Mouse (Mus musculus) thymus, adult 2 months (tissue): ENCODE results near the gene Pex11g. TPM values are rescaled to one million over a fixed set of nuclear protein-coding genes. Genes with fewer than 3 reads are reported as not detected.

Source experiments
- DNase-seq: peaks from one replicate; pipeline ENCODE4 v3.0.0; 2021
- H3K27ac ChIP-seq: fragments of 200-500 bp; 2 replicates; pipeline ENCODE4 v1.5.1; 2012; ENCODE audit warnings: low read length, control low read depth; ENCODE audit not compliant: control insufficient read depth, insufficient read depth
- H3K27me3 ChIP-seq: fragments of 200-500 bp; 2 replicates; pipeline ENCODE4 v1.6.1; 2012; ENCODE audit warnings: mild to moderate bottlenecking, low read length, moderate library complexity, mixed read lengths; ENCODE audit not compliant: control insufficient read depth, insufficient read depth
- H3K36me3 ChIP-seq: fragments of 200-500 bp; 2 replicates; pipeline ENCODE4 v1.6.1; 2012; ENCODE audit warnings: mild to moderate bottlenecking, low read length, moderate library complexity; ENCODE audit not compliant: control insufficient read depth, insufficient read depth
- H3K4me1 ChIP-seq: fragments of 200-500 bp; replicated peaks from 2 replicates; pipeline ENCODE4 v1.6.1; 2012; ENCODE audit warnings: low read length; ENCODE audit not compliant: control insufficient read depth, insufficient read depth
- H3K4me3 ChIP-seq: fragments of 200-500 bp; 2 replicates; pipeline ENCODE4 v1.5.1; 2012; ENCODE audit warnings: mild to moderate bottlenecking, low read length, control low read depth, moderate library complexity; ENCODE audit not compliant: control insufficient read depth, insufficient read depth
- CTCF ChIP-seq: fragments of 200-500 bp; IDR thresholded peaks from 2 replicates; pipeline ENCODE4 v1.5.1; 2012; ENCODE audit warnings: mild to moderate bottlenecking, control low read depth, low read length, moderate library complexity, borderline replicate concordance; ENCODE audit not compliant: control insufficient read depth, poor library complexity, insufficient read depth; ENCODE audit errors: extremely low read depth
- POLR2A ChIP-seq: fragments of 200-500 bp; IDR thresholded peaks from 2 replicates; pipeline ENCODE4 v1.6.1; 2012; ENCODE audit warnings: mild to moderate bottlenecking, low read length, control low read depth, moderate library complexity; ENCODE audit not compliant: control insufficient read depth, poor library complexity, insufficient read depth; ENCODE audit errors: extremely low read depth
- WGBS: fragments of 180-500 bp; shearing (Covaris S2); methylation state at CpG from one replicate; pipeline ENCODE4 v1.1.7; 2018; 5-methylcytosine and 5-hydroxymethylcytosine counted together
- polyA plus RNA-seq: library from polyadenylated mRNA; depleted of rRNA; stranded (reverse); fragments of >200 nt; gene quantifications from 2 replicates; pipeline ENCODE4 v1.2.3, GENCODE M21; 2012

Pex11g gene
- polyA plus RNA-seq, 1 experiment = 3.1 TPM

- Histone ChIP-seq H3K4me3 (no peak overlapping the region), H3K4me1 (no peaks in the 10 kb centered on the region), H3K27me3 (no peaks in the 10 kb centered on the region), H3K36me3 (peaks cover 49% of the 10 kb centered on the region), H3K27ac (no peak overlapping the region)
- TF ChIP-seq POLR2A (no peak), CTCF (no peak)
- 95% methylated on average over 8 of the region's 8 CpGs for WGBS
- DNase-seq = no peak
These were observed 50.0 kb downstream of the Pex11g start for GRCm38 (mm10) chr8:3417455-3417854.

GRCm38 (mm10) chr8:3416846-3417245, 50.6 kb downstream of the Pex11g start:
- Histone ChIP-seq H3K27me3 (no peaks in the 10 kb centered on the region), H3K4me1 (no peaks in the 10 kb centered on the region), H3K27ac (no peak overlapping the region), H3K36me3 (peaks cover 53% of the 10 kb centered on the region), H3K4me3 (no peak overlapping the region)
- 97% methylated on average over 4 of the region's 4 CpGs for WGBS
- DNase-seq = no peak
- TF ChIP-seq POLR2A (no peak), CTCF (no peak)

- H3K27ac ChIP-seq = no peak overlapping the region
- H3K4me1 ChIP-seq = no peaks in the 10 kb centered on the region
- WGBS = 96% methylated on average over 6 of the region's 6 CpGs
- no peak overlapping the region for H3K4me3 ChIP-seq
- DNase-seq = no peak
- H3K36me3 ChIP-seq = peaks cover 50% of the 10 kb centered on the region
- no peaks in the 10 kb centered on the region for H3K27me3 ChIP-seq
- no peak for TF ChIP-seq POLR2A
- TF ChIP-seq CTCF = no peak
These were observed 51.8 kb downstream of the Pex11g start for GRCm38 (mm10) chr8:3415661-3416060.

- no peak overlapping the region for H3K4me3 ChIP-seq
- H3K27ac ChIP-seq = no peak overlapping the region
- H3K4me1 ChIP-seq = no peaks in the 10 kb centered on the region
- TF ChIP-seq POLR2A (no peak), CTCF (no peak)
- 88% methylated on average over 4 of the region's 4 CpGs for WGBS
- no peaks in the 10 kb centered on the region for H3K27me3 ChIP-seq
- no peak for DNase-seq
- peaks cover 49% of the 10 kb centered on the region for H3K36me3 ChIP-seq
These were observed 52.2 kb downstream of the Pex11g start for GRCm38 (mm10) chr8:3415259-3415658.

- DNase-seq = no peak
- Histone ChIP-seq H3K36me3 (peaks cover 48% of the 10 kb centered on the region), H3K27me3 (no peaks in the 10 kb centered on the region), H3K27ac (no peak overlapping the region), H3K4me3 (no peak overlapping the region), H3K4me1 (no peaks in the 10 kb centered on the region)
- 97% methylated on average over 6 of the region's 6 CpGs for WGBS
- TF ChIP-seq POLR2A (no peak), CTCF (no peak)
These were observed 52.8 kb downstream of the Pex11g start for GRCm38 (mm10) chr8:3414639-3415190.

GRCm38 (mm10) chr8:3412816-3413215, 54.7 kb downstream of the Pex11g start:
- no peaks in the 10 kb centered on the region for H3K27me3 ChIP-seq
- TF ChIP-seq POLR2A (no peak), CTCF (no peak)
- WGBS = 97% methylated on average over 1 of the region's 1 CpGs
- no peak overlapping the region for H3K4me3 ChIP-seq
- DNase-seq = no peak
- peaks cover 45% of the 10 kb centered on the region for H3K36me3 ChIP-seq
- no peak overlapping the region for H3K27ac ChIP-seq
- H3K4me1 ChIP-seq = no peaks in the 10 kb centered on the region

GRCm38 (mm10) chr8:3411901-3412301, 55.6 kb downstream of the Pex11g start:
- TF ChIP-seq POLR2A (no peak), CTCF (no peak)
- Histone ChIP-seq H3K27me3 (no peaks in the 10 kb centered on the region), H3K27ac (no peak overlapping the region), H3K4me1 (no peaks in the 10 kb centered on the region), H3K36me3 (peaks cover 44% of the 10 kb centered on the region), H3K4me3 (no peak overlapping the region)
- DNase-seq = no peak
- WGBS = 92% methylated on average over 7 of the region's 7 CpGs
